Mouse (Mus musculus): ENCODE measurements around the gene Xxylt1. TPM values are rescaled to one million over a fixed set of nuclear protein-coding genes. Genes with fewer than 3 reads are reported as not detected.
A peak's percentile ranks its signal among the peaks of the same experiment; 100 is the strongest.

Xxylt1 gene
- polyA plus RNA-seq, 1 experiment from 2014 or later: 11.3 TPM

DNA sequence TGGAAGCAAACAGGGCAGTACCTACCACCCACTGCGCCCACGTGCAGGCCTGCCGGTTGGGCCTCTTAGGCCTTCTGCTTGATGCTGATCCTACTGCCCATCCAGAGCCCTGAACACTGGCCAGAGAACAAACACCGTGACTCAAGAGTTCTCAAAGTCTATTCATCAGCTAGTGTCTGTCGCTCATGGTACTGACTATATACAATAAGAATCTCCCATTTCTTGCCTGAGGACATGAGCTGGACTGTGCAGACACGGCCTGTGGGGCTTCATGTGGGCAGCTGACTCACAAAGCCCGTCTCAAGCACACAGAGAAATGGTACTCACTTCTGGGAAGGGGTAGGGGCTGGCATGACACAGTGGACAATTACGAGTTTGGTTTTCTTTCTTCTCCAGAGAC, 125.1 kb downstream of the Xxylt1 start:
- ATAC-seq (ENCODE audit: low FRiP score) (no peak), DNase-seq (ENCODE audit: low spot score) (no peak)
- H3K4me3 ChIP-seq (ENCODE audit: low read depth, low read length): no peak overlapping the region
- no peaks in the 10 kb centered on the region for H3K36me3 ChIP-seq (ENCODE audit: control insufficient read depth, insufficient read depth, low read length)
- H3K27me3 ChIP-seq (ENCODE audit: control insufficient read depth, insufficient read depth, low read length): no peaks in the 10 kb centered on the region
- no peak overlapping the region for H3K9ac ChIP-seq (ENCODE audit: low read depth, low read length)
- no peaks in the 10 kb centered on the region for H3K9me3 ChIP-seq (ENCODE audit: control insufficient read depth, low read length)
- no peak overlapping the region for H3K27ac ChIP-seq (ENCODE audit: low read depth, low read length)
- no peak overlapping the region for H3K4me2 ChIP-seq (replicated peaks; ENCODE audit: low read depth, low read length)
- WGBS: 88% methylated on average over 8 of the region's 8 CpGs
- no peaks in the 10 kb centered on the region for H3K4me1 ChIP-seq (replicated peaks; ENCODE audit: control insufficient read depth, insufficient read depth, low read length)

DNA sequence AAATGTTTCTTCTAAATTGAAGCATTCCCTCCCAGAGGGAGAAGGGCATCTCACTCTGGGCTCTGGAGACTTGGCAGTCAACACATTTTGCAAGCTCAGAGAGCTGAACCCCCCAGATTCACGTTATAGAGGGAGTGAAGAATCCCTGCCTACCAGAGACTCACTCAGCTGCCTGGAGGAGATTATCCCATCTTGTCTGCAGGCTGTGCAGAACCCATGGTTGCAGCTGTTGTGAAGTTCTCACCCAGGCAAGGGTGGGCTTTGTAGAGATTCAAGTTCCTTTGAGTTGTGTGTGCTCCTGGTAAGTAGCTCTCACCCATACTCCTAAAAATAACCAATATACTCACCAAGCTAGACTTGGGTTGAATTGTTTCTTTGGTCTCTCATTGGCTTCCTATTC, 132.6 kb downstream of the Xxylt1 start:
- DNase-seq (ENCODE audit: low spot score) (no peak), ATAC-seq (ENCODE audit: low FRiP score) (no peak)
- WGBS: 80% methylated on average over 1 of the region's 1 CpGs

DNA sequence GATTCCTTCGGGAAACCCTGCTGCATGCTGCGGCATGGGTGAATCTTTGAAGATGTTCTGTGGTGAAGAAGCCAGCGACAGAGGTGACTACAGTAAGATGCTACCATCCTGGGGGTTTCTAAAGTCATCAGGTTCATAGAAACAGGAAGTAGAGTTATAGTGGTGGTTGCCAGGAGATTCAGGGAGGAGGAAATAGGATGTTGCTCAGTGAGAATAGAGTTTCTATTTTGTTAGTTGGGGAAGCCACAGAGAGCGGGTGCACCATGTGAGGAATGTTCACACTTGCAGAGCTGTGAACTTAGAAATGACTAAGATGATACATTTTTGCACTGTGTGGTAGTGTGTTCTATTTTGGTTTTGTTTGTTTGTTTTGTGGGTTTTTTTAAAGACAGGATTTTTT, 133.0 kb downstream of the Xxylt1 start:
- H3K27me3 ChIP-seq (ENCODE audit: control insufficient read depth, insufficient read depth, low read length): no peaks in the 10 kb centered on the region
- DNase-seq (ENCODE audit: low spot score) (no peak), ATAC-seq (ENCODE audit: low FRiP score) (no peak)
- WGBS: 95% methylated on average over 4 of the region's 4 CpGs
- no peak overlapping the region for H3K4me2 ChIP-seq (replicated peaks; ENCODE audit: low read depth, low read length)
- H3K9me3 ChIP-seq (ENCODE audit: control insufficient read depth, low read length): no peaks in the 10 kb centered on the region
- no peak overlapping the region for H3K9ac ChIP-seq (ENCODE audit: low read depth, low read length)
- H3K36me3 ChIP-seq (ENCODE audit: control insufficient read depth, insufficient read depth, low read length): no peaks in the 10 kb centered on the region
- no peaks in the 10 kb centered on the region for H3K4me1 ChIP-seq (replicated peaks; ENCODE audit: control insufficient read depth, insufficient read depth, low read length)
- H3K27ac ChIP-seq (ENCODE audit: low read depth, low read length): no peak overlapping the region
- H3K4me3 ChIP-seq (ENCODE audit: low read depth, low read length): no peak overlapping the region

More for the DNA sequence above, 132.6 kb downstream of the Xxylt1 start:
- Histone ChIP-seq H3K36me3 (ENCODE audit: control insufficient read depth, insufficient read depth, low read length) (no peaks in the 10 kb centered on the region), H3K4me2 (replicated peaks; ENCODE audit: low read depth, low read length) (no peak overlapping the region), H3K27me3 (ENCODE audit: control insufficient read depth, insufficient read depth, low read length) (no peaks in the 10 kb centered on the region), H3K27ac (ENCODE audit: low read depth, low read length) (no peak overlapping the region), H3K4me1 (replicated peaks; ENCODE audit: control insufficient read depth, insufficient read depth, low read length) (no peaks in the 10 kb centered on the region), H3K4me3 (ENCODE audit: low read depth, low read length) (no peak overlapping the region), H3K9ac (ENCODE audit: low read depth, low read length) (no peak overlapping the region), H3K9me3 (ENCODE audit: control insufficient read depth, low read length) (no peaks in the 10 kb centered on the region)

DNA sequence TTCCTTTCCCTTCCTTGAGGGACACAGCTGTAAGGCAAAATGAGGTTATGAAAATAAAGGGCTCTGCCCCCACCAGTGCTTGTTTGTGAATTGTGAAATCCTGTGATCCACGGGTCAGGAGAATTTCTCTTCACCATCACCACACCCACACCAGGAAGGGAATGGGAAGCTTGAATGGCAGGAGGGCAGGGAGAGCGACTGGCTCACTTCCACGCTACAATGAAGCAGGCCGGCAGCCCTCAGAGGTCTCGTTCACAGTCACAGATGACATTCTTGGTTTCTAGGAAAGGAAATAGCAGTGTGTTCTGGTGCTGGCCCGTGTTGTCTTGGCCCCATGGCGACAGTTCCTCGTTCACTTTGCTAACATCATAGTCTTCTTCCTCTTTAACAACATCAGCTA, 136.3 kb downstream of the Xxylt1 start:
- H3K27me3 ChIP-seq (ENCODE audit: control insufficient read depth, insufficient read depth, low read length): no peaks in the 10 kb centered on the region
- H3K9ac ChIP-seq (ENCODE audit: low read depth, low read length): no peak overlapping the region
- no peaks in the 10 kb centered on the region for H3K4me1 ChIP-seq (replicated peaks; ENCODE audit: control insufficient read depth, insufficient read depth, low read length)
- 82% methylated on average over 8 of the region's 8 CpGs for WGBS
- H3K9me3 ChIP-seq (ENCODE audit: control insufficient read depth, low read length): no peaks in the 10 kb centered on the region
- H3K36me3 ChIP-seq (ENCODE audit: control insufficient read depth, insufficient read depth, low read length): no peaks in the 10 kb centered on the region
- no peak for DNase-seq (ENCODE audit: low spot score)
- no peak overlapping the region for H3K4me3 ChIP-seq (ENCODE audit: low read depth, low read length)
- no peak overlapping the region for H3K27ac ChIP-seq (ENCODE audit: low read depth, low read length)
- ATAC-seq (ENCODE audit: low FRiP score): no peak
- no peak overlapping the region for H3K4me2 ChIP-seq (replicated peaks; ENCODE audit: low read depth, low read length)

DNA sequence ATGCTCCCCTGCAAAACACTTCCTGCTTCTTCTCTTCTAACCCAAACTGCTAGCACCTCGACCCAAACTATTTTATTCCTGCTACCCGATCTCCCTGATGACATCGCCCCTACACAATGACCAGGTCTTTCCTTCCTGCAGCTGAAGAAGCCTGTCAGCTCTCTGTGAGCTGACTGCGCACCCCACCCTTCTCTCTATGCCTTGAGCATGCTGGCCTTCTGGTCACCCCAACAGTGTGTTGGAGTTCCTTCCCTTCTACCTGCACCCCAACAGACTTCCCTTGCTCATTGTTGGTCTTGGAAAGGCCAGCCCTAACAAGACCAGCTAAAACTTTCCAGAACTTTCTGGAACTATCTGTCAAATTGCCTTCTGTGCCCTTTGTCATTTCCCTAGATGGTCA, 137.3 kb downstream of the Xxylt1 start:
- Histone ChIP-seq H3K9me3 (ENCODE audit: control insufficient read depth, low read length) (no peaks in the 10 kb centered on the region), H3K27ac (ENCODE audit: low read depth, low read length) (no peak overlapping the region), H3K9ac (ENCODE audit: low read depth, low read length) (no peak overlapping the region), H3K27me3 (ENCODE audit: control insufficient read depth, insufficient read depth, low read length) (no peaks in the 10 kb centered on the region), H3K4me1 (replicated peaks; ENCODE audit: control insufficient read depth, insufficient read depth, low read length) (no peaks in the 10 kb centered on the region; the same call in 1 of the 2 replicates), H3K4me3 (ENCODE audit: low read depth, low read length) (no peak overlapping the region), H3K4me2 (replicated peaks; ENCODE audit: low read depth, low read length) (no peak overlapping the region), H3K36me3 (ENCODE audit: control insufficient read depth, insufficient read depth, low read length) (no peaks in the 10 kb centered on the region)
- ATAC-seq (ENCODE audit: low FRiP score) (no peak), DNase-seq (ENCODE audit: low spot score) (no peak)
- WGBS: 78% methylated on average over 4 of the region's 4 CpGs

DNA sequence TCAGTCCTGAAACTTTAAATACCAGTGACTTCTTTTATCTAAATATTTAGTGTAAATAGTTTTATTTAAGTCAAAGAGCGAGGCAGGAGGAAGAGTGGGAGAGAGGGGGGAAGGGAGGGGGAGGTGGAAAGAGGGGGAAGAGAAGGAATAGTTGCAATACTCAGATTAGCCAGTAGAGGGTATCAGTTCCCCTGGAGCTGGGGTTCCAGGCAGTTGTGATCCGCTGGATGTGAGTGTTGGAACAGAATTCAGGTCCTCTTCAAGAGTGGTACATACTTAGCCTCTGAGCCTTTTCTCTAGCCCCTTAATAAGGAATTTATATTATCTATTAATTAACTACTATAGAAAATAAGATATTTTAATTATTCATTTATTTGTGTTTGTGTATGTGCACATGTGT, 140.5 kb downstream of the Xxylt1 start:
- no peak overlapping the region for H3K4me3 ChIP-seq (ENCODE audit: low read depth, low read length)
- WGBS: 71% methylated on average over 2 of the region's 2 CpGs
- H3K27me3 ChIP-seq (ENCODE audit: control insufficient read depth, insufficient read depth, low read length): no peaks in the 10 kb centered on the region
- no peaks in the 10 kb centered on the region for H3K36me3 ChIP-seq (ENCODE audit: control insufficient read depth, insufficient read depth, low read length)
- no peaks in the 10 kb centered on the region; the same call in 1 of the 2 replicates for H3K4me1 ChIP-seq (replicated peaks; ENCODE audit: control insufficient read depth, insufficient read depth, low read length)
- H3K9ac ChIP-seq (ENCODE audit: low read depth, low read length): no peak overlapping the region
- H3K27ac ChIP-seq (ENCODE audit: low read depth, low read length): no peak overlapping the region
- no peak for ATAC-seq (ENCODE audit: low FRiP score)
- no peaks in the 10 kb centered on the region for H3K9me3 ChIP-seq (ENCODE audit: control insufficient read depth, low read length)
- no peak overlapping the region for H3K4me2 ChIP-seq (replicated peaks; ENCODE audit: low read depth, low read length)
- DNase-seq (ENCODE audit: low spot score): peak; percentile 46

DNA sequence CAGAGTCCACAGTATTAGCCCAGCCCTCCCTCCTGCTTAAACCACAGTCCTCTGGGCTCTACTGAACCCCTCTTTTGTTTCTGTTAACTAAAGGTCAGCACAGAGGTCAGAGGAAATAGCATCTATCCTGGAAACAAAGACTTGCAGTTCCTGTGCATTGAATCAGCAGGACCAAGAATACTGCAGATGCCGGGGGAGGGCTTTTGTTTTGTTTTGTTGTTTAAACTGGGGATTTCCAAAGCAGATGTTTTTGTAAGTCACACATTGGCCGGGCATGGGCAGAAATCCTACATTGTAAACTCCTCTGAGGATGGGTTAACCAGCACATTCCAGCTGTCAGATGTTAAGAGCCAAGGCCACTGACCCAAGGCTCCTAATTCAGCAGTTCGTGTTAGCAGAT, 141.3 kb downstream of the Xxylt1 start:
- Histone ChIP-seq H3K9me3 (ENCODE audit: control insufficient read depth, low read length) (no peaks in the 10 kb centered on the region), H3K4me1 (replicated peaks; ENCODE audit: control insufficient read depth, insufficient read depth, low read length) (no peaks in the 10 kb centered on the region; the same call in 1 of the 2 replicates), H3K36me3 (ENCODE audit: control insufficient read depth, insufficient read depth, low read length) (no peaks in the 10 kb centered on the region), H3K4me2 (replicated peaks; ENCODE audit: low read depth, low read length) (no peak overlapping the region), H3K27me3 (ENCODE audit: control insufficient read depth, insufficient read depth, low read length) (no peaks in the 10 kb centered on the region), H3K27ac (ENCODE audit: low read depth, low read length) (no peak overlapping the region), H3K4me3 (ENCODE audit: low read depth, low read length) (no peak overlapping the region), H3K9ac (ENCODE audit: low read depth, low read length) (no peak overlapping the region)
- ATAC-seq (ENCODE audit: low FRiP score) (no peak), DNase-seq (ENCODE audit: low spot score) (peak; percentile 28)
- WGBS: under 1% methylated on average over 3 of the region's 3 CpGs

DNA sequence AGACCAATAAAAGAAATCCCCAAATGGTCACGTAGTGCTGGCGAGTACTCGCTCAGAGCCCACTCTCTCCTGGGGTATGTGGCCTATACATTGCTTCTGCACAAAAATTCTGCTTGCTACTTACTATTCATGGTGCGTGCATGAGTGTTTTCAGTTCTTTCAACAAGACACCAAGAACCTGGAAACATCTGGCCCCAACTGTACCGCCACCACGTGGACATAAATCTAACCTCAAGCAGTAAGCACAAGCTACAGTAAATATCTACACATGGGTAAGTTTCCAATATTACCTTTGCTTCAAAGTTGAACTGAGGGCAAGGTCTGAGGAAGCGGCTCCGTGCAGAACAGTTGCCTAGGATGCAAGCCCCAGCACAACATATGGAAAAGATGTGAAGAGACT, 142.0 kb downstream of the Xxylt1 start:
- H3K27me3 ChIP-seq (ENCODE audit: control insufficient read depth, insufficient read depth, low read length): no peaks in the 10 kb centered on the region
- WGBS: 74% methylated on average over 8 of the region's 8 CpGs
- DNase-seq (ENCODE audit: low spot score): no peak

DNA sequence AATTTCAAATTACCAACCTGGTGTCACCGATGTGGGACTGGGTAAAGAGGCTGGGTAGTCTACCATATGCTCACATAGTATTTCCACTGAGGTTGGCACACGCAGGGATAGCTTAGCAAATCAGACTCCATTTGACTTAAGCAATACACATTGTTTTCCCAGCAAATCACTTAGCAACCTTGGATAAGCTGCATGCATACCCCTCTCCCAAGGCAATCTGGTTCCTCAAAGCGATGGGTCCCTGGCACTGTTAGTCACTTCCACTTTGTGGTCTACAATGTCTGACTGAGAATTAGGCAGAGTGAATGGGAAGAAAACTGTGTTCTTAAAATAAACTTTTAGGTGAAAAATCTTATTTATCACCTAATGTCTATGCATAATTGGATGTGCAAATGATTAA, 142.6 kb downstream of the Xxylt1 start:
- H3K4me2 ChIP-seq (replicated peaks; ENCODE audit: low read depth, low read length): no peak overlapping the region
- WGBS: 89% methylated on average over 3 of the region's 3 CpGs

More for the DNA sequence above, 142.0 kb downstream of the Xxylt1 start:
- no peak overlapping the region for H3K27ac ChIP-seq (ENCODE audit: low read depth, low read length)
- no peaks in the 10 kb centered on the region; the same call in 1 of the 2 replicates for H3K4me1 ChIP-seq (replicated peaks; ENCODE audit: control insufficient read depth, insufficient read depth, low read length)
- ATAC-seq (ENCODE audit: low FRiP score): no peak
- no peaks in the 10 kb centered on the region for H3K36me3 ChIP-seq (ENCODE audit: control insufficient read depth, insufficient read depth, low read length)
- no peaks in the 10 kb centered on the region for H3K9me3 ChIP-seq (ENCODE audit: control insufficient read depth, low read length)
- no peak overlapping the region for H3K4me3 ChIP-seq (ENCODE audit: low read depth, low read length)
- H3K9ac ChIP-seq (ENCODE audit: low read depth, low read length): no peak overlapping the region
- H3K4me2 ChIP-seq (replicated peaks; ENCODE audit: low read depth, low read length): no peak overlapping the region

More for the DNA sequence above, 142.6 kb downstream of the Xxylt1 start:
- Histone ChIP-seq H3K4me1 (replicated peaks; ENCODE audit: control insufficient read depth, insufficient read depth, low read length) (no peaks in the 10 kb centered on the region; the same call in 1 of the 2 replicates), H3K36me3 (ENCODE audit: control insufficient read depth, insufficient read depth, low read length) (no peaks in the 10 kb centered on the region), H3K27me3 (ENCODE audit: control insufficient read depth, insufficient read depth, low read length) (no peaks in the 10 kb centered on the region), H3K9me3 (ENCODE audit: control insufficient read depth, low read length) (no peaks in the 10 kb centered on the region), H3K9ac (ENCODE audit: low read depth, low read length) (no peak overlapping the region), H3K4me3 (ENCODE audit: low read depth, low read length) (no peak overlapping the region), H3K27ac (ENCODE audit: low read depth, low read length) (no peak overlapping the region)
- ATAC-seq (ENCODE audit: low FRiP score) (no peak), DNase-seq (ENCODE audit: low spot score) (no peak)
